Mouse (Mus musculus) bone marrow, adult 2 months (tissue): ENCODE results near the gene Olfr1480.

Source experiments
- CTCF ChIP-seq: fragments of 200-500 bp; IDR thresholded peaks from 2 replicates; pipeline ENCODE4 v1.5.1; 2011; ENCODE audit warnings: low read length, control low read depth; ENCODE audit not compliant: control insufficient read depth, insufficient read depth
- POLR2A ChIP-seq: fragments of 200-500 bp; IDR thresholded peaks from 2 replicates; pipeline ENCODE4 v1.6.1; 2011; ENCODE audit warnings: low read depth, mild to moderate bottlenecking, control low read depth, low read length, borderline replicate concordance; ENCODE audit not compliant: control insufficient read depth

DNA sequence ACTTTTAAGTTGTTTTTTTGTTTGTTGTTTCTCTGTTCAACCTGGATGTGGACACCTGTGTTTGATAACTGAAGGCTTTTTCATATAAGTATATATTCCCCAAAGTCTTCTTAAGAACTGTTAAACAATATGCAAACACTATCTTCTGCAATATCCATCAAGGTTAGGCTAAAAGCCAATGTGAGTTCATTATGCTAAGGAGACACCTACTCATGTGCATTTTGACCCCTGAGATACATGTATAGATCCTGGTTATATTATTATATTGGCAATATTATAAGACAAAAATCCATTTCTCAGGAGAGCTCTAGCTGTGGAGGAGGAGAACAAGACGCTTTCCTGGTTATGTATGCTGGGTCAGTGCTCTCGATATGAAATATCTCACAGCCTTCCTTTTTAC lies at the start of gene Olfr1480:
- TF ChIP-seq CTCF (no peak), POLR2A (no peak)
